Mouse (Mus musculus) adrenal gland, adult 8-10 months (tissue): ENCODE data around the gene Fam171a1. TPM values are rescaled to one million over a fixed set of nuclear protein-coding genes. Genes with fewer than 3 reads are reported as not detected.

Experiments used
- DNase-seq: peaks from one replicate; pipeline ENCODE4 v3.0.0; 2022
- microRNA-seq, 2 experiments: library from miRNA; unstranded; fragments of <30 nt; microRNA quantifications; one replicate each; pipeline ENCODE4 v1.2.0; 2022
- total RNA-seq, 4 experiments: library from RNA; stranded (reverse); gene quantifications; 2 replicates each; pipeline ENCODE4 v1.2.4; 2022

Gene Fam171a1
- total RNA-seq, 4 experiments from 2014 or later = 27.0 to 39.4 (median 35.4) TPM

- DNase-seq = no peak
Observed at GRCm38 (mm10) chr2:3273349-3273748, 159.3 kb downstream of the Fam171a1 start.

GRCm38 (mm10) chr2:3276106-3276505, 162.1 kb downstream of the Fam171a1 start:
- no peak for DNase-seq

Small RNA genes lying within 50 kb of the gene (microRNA-seq; reads per million reads assigned to microRNA genes)
- gene Gm27306 = 0 reads per million in 2 experiments

Other genes with a start within 250 kb of the Fam171a1 start
- 10 to 100 TPM; 45.2 to 72.2 (median 59.7) TPM for gene Nmt2, start 170.0 kb downstream of the Fam171a1 start, total RNA-seq
- 10 to 100 TPM; 10.6 to 13.3 (median 11.8) TPM for gene Rpp38, start 218.4 kb downstream of the Fam171a1 start, total RNA-seq
- not detected for gene Acbd7, start 221.9 kb downstream of the Fam171a1 start, total RNA-seq